Mouse (Mus musculus) ES-E14 (cell line): ENCODE measurements at regions not wholly inside any gene's neighbourhood (a gene's known extent, or its start where the extent isn't known, plus 50 kb on each side); places are given as distances from the start of the nearest gene placed in this dataset.

Experiments used
- CHD2 ChIP-seq: IDR thresholded peaks from 2 replicates; pipeline ENCODE4 v1.6.1; 2014; ENCODE audit warnings: mild to moderate bottlenecking, low read depth, low read length, inconsistent platforms
- HCFC1 ChIP-seq: IDR thresholded peaks from 2 replicates; pipeline ENCODE4 v1.6.1; 2012; ENCODE audit warnings: low read length, inconsistent platforms, borderline replicate concordance; ENCODE audit not compliant: insufficient read depth
- MAFK ChIP-seq: IDR thresholded peaks from 2 replicates; pipeline ENCODE4 v1.6.1; 2014; ENCODE audit warnings: mild to moderate bottlenecking, low read depth, low read length, inconsistent platforms; ENCODE audit not compliant: insufficient read depth

- TF ChIP-seq HCFC1 (no peak), CHD2 (no peak), MAFK (no peak)
Observed at GRCm38 (mm10) chr5:111971952-111972351, 238.2 kb downstream of the Gm26897 start.
